Mouse (Mus musculus) gastrocnemius, postnatal 25 days (tissue): ENCODE results near the gene Prickle1. TPM values are rescaled to one million over a fixed set of nuclear protein-coding genes. Genes with fewer than 3 reads are reported as not detected.

Source experiments
- DNase-seq: peaks from one replicate; pipeline ENCODE4 v3.0.0; 2022
- total RNA-seq, 2 experiments: library from RNA; stranded (reverse); gene quantifications; 1 replicate in 1 of 2; 2 replicates in 1 of 2; pipeline ENCODE4 v1.2.3; 2021

The Prickle1 gene
- total RNA-seq, 2 experiments from 2014 or later = 4.1 to 4.3 TPM

- no peak for DNase-seq
These were observed 1.3 kb downstream of the Prickle1 start for GRCm38 (mm10) chr15:93594296-93594887.

- no peak for DNase-seq
These were observed 3.1 kb downstream of the Prickle1 start for GRCm38 (mm10) chr15:93592596-93592995.

GRCm38 (mm10) chr15:93591831-93592321, 3.8 kb downstream of the Prickle1 start:
- DNase-seq = no peak

GRCm38 (mm10) chr15:93591371-93591770, 4.3 kb downstream of the Prickle1 start:
- DNase-seq = no peak

GRCm38 (mm10) chr15:93588401-93588800, 7.3 kb downstream of the Prickle1 start:
- DNase-seq = no peak

GRCm38 (mm10) chr15:93587660-93588059, 8.0 kb downstream of the Prickle1 start:
- no peak for DNase-seq

- no peak for DNase-seq
These were observed 12.6 kb downstream of the Prickle1 start for GRCm38 (mm10) chr15:93583051-93583450.

GRCm38 (mm10) chr15:93581736-93582135, 14.0 kb downstream of the Prickle1 start:
- DNase-seq = no peak

DNA sequence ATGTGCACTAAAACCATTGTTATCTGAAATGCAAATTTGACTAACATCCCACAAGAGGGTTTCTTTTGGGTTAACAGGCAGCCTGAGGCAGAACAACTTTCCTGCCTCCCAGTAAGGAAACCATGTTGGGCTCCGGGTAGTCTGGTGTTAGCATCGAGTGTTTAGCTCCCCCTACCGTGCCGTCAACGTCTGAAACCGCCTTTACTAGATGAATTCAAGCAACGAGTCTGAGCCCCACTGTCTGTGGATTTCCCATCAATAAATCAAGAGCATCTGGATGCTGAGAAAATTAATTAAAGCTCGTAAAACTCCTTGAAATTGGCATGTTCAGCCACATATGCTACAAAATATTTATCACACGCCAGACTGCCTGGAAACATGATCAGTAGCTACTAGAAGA, 15.8 kb downstream of the Prickle1 start:
- DNase-seq = no peak

- no peak for DNase-seq
These were observed 16.6 kb downstream of the Prickle1 start for GRCm38 (mm10) chr15:93579100-93579499.

- DNase-seq = no peak
These were observed 19.3 kb downstream of the Prickle1 start for GRCm38 (mm10) chr15:93576361-93576760.

GRCm38 (mm10) chr15:93575884-93576283, 19.8 kb downstream of the Prickle1 start:
- peak; percentile 72 for DNase-seq

- no peak for DNase-seq
These were observed 22.8 kb downstream of the Prickle1 start for GRCm38 (mm10) chr15:93572889-93573288.

GRCm38 (mm10) chr15:93570881-93571495, 24.7 kb downstream of the Prickle1 start:
- no peak for DNase-seq

DNA sequence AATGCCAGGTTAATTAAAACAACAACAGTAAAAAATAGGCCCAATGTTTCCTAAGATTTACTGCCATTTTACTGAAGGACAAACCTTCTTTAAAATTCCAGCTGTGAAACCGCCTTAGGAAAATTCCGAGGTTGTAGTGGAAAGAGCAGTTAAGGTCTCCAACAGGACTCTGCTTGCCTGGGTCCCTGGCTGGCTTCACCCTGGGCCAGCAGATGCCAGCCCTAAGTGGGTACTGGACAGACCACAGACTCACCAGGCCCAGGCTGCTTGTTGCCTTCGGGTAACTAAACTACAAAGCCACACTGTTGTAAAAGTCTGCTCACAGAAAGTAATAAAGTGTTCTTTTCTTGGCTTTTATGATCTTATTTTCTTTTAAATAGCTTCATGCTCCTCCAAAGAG, 26.8 kb downstream of the Prickle1 start:
- no peak for DNase-seq

DNA sequence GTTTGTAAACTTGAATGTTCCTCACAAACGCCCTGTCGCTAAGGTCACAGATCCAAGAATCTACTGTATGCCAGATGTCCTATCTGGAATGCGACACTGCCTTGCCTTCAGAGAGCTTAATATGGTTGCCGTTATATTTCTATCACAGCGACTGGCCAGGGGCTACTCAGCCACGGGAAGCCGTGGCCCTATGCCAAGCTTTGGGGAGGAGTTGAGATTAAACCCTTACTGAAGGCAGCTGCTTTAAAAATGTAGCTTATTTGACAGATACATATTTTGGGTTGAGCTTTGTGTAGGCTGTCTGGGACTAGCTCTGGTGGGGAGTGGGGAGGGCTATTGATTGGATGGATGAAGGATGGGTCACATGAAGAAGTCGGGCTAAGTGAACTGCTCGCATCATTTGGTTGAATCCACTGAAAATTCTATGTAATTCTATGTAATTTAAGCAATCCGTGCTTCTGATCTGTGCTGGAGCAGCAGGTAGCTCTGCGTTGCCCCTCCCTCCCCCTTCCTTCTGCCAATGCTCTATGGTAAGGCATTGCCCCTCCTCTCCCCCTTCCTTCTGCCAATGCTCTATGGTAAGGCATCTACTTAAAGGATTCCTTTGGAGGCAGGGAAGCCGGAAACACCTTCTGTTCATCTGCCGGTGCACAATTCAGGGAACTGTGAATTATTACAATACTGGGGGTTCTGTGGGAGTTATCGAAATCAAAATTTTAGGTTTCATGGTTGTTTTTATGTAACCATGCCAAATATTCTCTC, 28.0 kb downstream of the Prickle1 start:
- no peak for DNase-seq

DNA sequence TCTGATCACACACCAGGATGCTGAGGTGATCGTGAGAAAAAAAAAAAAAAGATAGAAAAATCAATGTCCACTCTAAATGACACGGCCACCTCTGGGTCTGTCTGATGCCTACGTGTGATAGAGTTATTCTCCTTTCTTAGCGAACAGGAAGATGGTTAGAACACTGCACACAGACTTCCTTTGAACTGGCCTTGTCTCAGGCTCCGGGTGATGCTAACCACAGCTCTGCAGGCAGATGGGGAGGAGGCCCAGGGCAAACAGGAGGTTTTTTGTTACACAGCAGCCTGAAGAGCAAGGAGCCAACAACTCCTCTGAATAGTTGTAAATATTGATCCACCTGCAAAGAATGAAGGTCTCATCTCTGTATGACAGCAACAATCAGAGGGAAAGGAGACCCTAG, 32.2 kb downstream of the Prickle1 start:
- no peak for DNase-seq

GRCm38 (mm10) chr15:93561540-93561939, 34.2 kb downstream of the Prickle1 start:
- no peak for DNase-seq

- no peak for DNase-seq
These were observed 37.3 kb downstream of the Prickle1 start for GRCm38 (mm10) chr15:93558421-93558820.

DNA sequence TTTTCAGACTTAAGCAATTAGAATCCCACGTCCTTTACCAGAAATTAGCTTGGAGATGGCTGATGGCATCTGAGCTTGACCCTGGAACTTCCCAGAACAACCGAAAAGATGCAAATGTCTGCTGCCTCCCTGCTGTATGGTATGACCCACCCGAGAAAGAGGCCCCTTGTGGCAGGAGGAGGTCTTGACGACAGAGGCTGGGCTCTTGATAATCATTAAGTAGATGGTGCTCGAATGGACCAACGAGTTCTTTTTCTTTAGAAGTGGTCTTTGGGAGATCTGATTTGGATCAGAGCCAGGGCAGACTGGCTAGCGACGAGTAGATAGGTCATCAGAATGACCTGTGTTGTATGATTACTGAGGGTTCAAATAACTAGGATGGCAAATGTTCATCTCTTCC, 40.0 kb downstream of the Prickle1 start:
- DNase-seq = no peak

DNA sequence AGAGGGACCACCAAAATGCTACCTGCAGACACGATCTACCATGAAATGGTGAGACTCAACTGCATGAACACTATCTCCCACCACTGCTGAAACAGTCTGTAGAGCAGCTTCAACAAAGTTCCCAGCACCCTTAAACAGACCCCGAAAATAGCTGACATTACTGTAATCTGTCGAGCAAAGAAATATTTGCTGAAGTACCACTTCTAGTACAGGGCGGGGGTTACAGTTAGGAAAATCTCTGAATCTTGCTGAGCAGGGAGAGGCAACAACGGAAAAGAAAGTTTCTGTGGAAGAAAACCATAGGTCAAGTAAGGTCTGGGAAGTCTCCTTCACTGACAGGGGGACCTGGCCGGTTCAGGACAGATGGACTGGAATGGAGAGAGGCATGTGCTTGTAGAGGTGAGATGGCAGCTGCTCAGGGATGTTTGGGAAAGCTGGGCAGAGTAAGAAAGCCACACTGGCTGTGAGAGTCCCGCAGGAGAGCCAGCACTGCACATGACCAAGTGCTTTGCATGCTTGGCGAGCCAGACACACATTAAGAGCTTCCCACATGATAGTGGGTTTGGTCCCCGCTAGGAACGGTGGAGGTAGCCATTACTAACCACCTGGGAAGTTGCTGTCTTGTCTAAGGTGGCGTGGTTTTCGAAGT, 41.4 kb downstream of the Prickle1 start:
- DNase-seq = no peak

DNA sequence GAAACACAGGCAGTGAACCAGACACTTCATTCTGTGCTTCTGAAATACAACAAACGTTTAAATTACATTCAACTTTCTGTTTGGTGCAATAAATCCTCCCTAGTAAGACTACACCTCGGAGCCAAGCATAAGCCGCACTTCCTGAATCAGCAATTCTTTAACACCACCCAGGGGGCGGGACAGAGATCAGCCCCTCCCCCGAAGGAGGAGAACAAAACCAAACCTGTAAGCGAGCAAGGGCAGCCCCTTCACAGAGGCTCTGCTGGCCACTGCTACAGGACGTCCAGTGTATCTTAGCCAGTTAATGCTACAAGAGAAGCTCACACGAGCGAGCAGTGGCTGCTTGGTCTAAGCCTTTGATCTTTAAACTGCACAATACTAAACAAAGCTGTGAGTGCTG, 43.5 kb downstream of the Prickle1 start:
- no peak for DNase-seq

DNA sequence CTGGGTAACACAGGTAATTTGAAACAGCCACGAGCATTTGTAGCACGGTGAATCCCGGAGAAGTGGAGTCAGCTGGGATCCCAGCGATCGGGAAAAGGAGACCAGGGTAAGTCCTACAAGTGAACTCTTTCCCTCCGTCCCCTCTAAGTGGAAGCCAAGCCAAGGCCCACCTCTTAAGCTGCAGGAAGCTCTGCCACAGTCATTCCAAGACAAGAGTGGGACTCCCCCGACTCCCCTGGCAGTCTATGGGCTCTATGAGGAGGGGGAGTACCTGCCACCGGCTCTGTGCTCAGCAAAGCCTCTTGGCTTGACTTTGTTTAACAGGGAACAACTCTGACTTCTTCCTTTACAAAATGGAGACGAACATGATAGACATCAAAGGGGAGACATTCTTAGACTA, 47.4 kb downstream of the Prickle1 start:
- DNase-seq = no peak
